Mouse (Mus musculus): ENCODE results near the gene Olfr66. TPM values are rescaled to one million over a fixed set of nuclear protein-coding genes. Genes with fewer than 3 reads are reported as not detected.
A peak's percentile ranks its signal among the peaks of the same experiment; 100 is the strongest.

Gene Olfr66
- total and polyA plus RNA-seq, 3 experiments: not detected

- H3K4me3 ChIP-seq (ENCODE audit: control insufficient read depth in 1 of 2, insufficient read depth in 1 of 2, low read depth in 2 of 2, low read length in 2 of 2): no peak overlapping the region
- H3K79me2 ChIP-seq (ENCODE audit: control insufficient read depth, insufficient read depth, low read length, poor library complexity): no peaks in the 10 kb centered on the region
- H3K27me3 ChIP-seq (ENCODE audit: control insufficient read depth in 1 of 2, insufficient read depth in 2 of 2, low read length in 2 of 2): peaks cover 0 to 2% of the 10 kb centered on the region in 2 experiments; a peak in 2 of 4 replicates
- H3K36me3 ChIP-seq (ENCODE audit: control insufficient read depth in 1 of 2, insufficient read depth in 2 of 2, low read length in 2 of 2): peaks cover 0 to 11% of the 10 kb centered on the region in 2 experiments; a peak in 2 of 4 replicates
- no peaks in the 10 kb centered on the region for H3K9me3 ChIP-seq (replicated peaks; ENCODE audit: insufficient read depth, low read length)
- H3K4me1 ChIP-seq (ENCODE audit: control insufficient read depth in 1 of 2, insufficient read depth in 2 of 2, low read length in 2 of 2): peaks cover 3 to 9% of the 10 kb centered on the region in 2 experiments
- H3K9ac ChIP-seq (ENCODE audit: control insufficient read depth, low read depth, low read length, poor library complexity, severe bottlenecking): no peak overlapping the region
- H3K27ac ChIP-seq (ENCODE audit: control insufficient read depth, low read depth, low read length): no peak overlapping the region
- TF ChIP-seq TAL1 (IDR thresholded peaks at IDR 0.05; ENCODE audit: low read length) (no peak), RCOR1 (IDR thresholded peaks at IDR 0.05; ENCODE audit: low read depth, low read length) (no peak), USF1 (IDR thresholded peaks at IDR 0.05; ENCODE audit: low read depth, low read length) (no peak), MYB (IDR thresholded peaks at IDR 0.05; ENCODE audit: low read depth, low read length) (no peak), NELFE (IDR thresholded peaks at IDR 0.05; ENCODE audit: low read depth, low read length) (no peak), ZMIZ1 (IDR thresholded peaks at IDR 0.05; ENCODE audit: low read depth, low read length) (no peak), MXI1 (IDR thresholded peaks at IDR 0.05; ENCODE audit: low read depth, low read length) (no peak), MYC (IDR thresholded peaks at IDR 0.05; ENCODE audit: low read depth, low read length) (no peak)
- DNase-seq (ENCODE audit: low read depth, low spot score): no peak
Measured at GRCm38 (mm10) chr7:103915338-103915737, 29.3 kb upstream of the Olfr66 start.

DNA sequence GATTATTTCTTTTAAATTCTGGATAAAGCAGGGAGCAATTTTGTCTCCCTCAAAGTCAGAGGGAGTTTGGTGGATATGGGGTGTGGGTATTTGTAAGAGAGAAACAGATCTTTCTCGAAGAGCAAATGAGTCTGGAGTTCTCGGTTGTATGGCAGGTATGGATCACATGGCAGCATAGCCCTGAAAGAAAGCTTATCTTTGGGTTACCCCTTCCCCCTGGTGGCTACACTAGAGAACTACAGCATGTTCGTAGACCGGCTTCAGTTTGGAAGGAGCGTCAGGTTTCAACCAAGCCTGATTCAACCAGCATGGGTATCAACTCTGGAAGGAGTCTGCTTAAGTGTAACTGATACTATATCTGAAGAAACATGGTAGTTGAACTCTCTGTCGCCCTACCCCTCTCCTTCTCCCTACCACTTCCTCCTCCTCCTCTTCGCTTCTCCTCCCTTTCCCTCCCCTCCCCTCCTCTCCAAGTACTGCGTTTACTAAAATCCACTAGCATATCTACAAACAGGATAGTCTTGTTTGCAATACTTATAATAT is 27.0 kb upstream of the Olfr66 start:
- H3K9ac ChIP-seq (ENCODE audit: control insufficient read depth, low read depth, low read length, poor library complexity, severe bottlenecking): no peak overlapping the region
- no peak overlapping the region; the same call in 1 of the 2 replicates for H3K27ac ChIP-seq (ENCODE audit: control insufficient read depth, low read depth, low read length)
- no peak overlapping the region for H3K4me3 ChIP-seq (ENCODE audit: control insufficient read depth in 1 of 2, insufficient read depth in 1 of 2, low read depth in 2 of 2, low read length in 2 of 2)
- H3K36me3 ChIP-seq (ENCODE audit: control insufficient read depth in 1 of 2, insufficient read depth in 2 of 2, low read length in 2 of 2): peaks cover 0 to 22% of the 10 kb centered on the region in 2 experiments; a peak in 2 of 4 replicates
- peaks cover 3 to 13% of the 10 kb centered on the region in 2 experiments for H3K4me1 ChIP-seq (ENCODE audit: control insufficient read depth in 1 of 2, insufficient read depth in 2 of 2, low read length in 2 of 2)
- H3K9me3 ChIP-seq (replicated peaks; ENCODE audit: insufficient read depth, low read length): no peaks in the 10 kb centered on the region
- H3K27me3 ChIP-seq (ENCODE audit: control insufficient read depth in 1 of 2, insufficient read depth in 2 of 2, low read length in 2 of 2): peaks cover 0 to 2% of the 10 kb centered on the region in 2 experiments; a peak in 2 of 4 replicates
- DNase-seq (ENCODE audit: low read depth, low spot score): peak; percentile 73
- no peaks in the 10 kb centered on the region for H3K79me2 ChIP-seq (ENCODE audit: control insufficient read depth, insufficient read depth, low read length, poor library complexity)
- TF ChIP-seq CHD1 (IDR thresholded peaks at IDR 0.05; ENCODE audit: low read depth, low read length): no peak
- no peak for TF ChIP-seq HCFC1 (IDR thresholded peaks at IDR 0.05; ENCODE audit: low read depth, low read length)
- TF ChIP-seq MYB (IDR thresholded peaks at IDR 0.05; ENCODE audit: low read depth, low read length): no peak
- TF ChIP-seq RCOR1 (IDR thresholded peaks at IDR 0.05; ENCODE audit: low read depth, low read length): no peak
- no peak for TF ChIP-seq NELFE (IDR thresholded peaks at IDR 0.05; ENCODE audit: low read depth, low read length)
- TF ChIP-seq POLR2AphosphoS2 (IDR thresholded peaks at IDR 0.05; ENCODE audit: low read length): no peak
- TF ChIP-seq BHLHE40 (IDR thresholded peaks at IDR 0.05; ENCODE audit: borderline replicate concordance, low read depth, low read length): no peak
- no peak for TF ChIP-seq E2F4 (IDR thresholded peaks at IDR 0.05; ENCODE audit: borderline replicate concordance, low read depth, low read length)
- no peak for TF ChIP-seq SIN3A (IDR thresholded peaks at IDR 0.05; ENCODE audit: low read length)
- no peak for TF ChIP-seq ELF1 (IDR thresholded peaks at IDR 0.05; ENCODE audit: low read depth, low read length)
- TF ChIP-seq RAD21 (IDR thresholded peaks at IDR 0.05; ENCODE audit: low read depth, low read length): peak; percentile 52
- peak; percentile 45; the same call in 1 of the 2 replicates for TF ChIP-seq USF1 (IDR thresholded peaks at IDR 0.05; ENCODE audit: low read depth, low read length)
- no peak for TF ChIP-seq KAT2A (conservative IDR thresholded peaks at IDR 0.05; ENCODE audit: low read depth, low read length)
- no peak for TF ChIP-seq ETS1 (IDR thresholded peaks at IDR 0.05; ENCODE audit: low read depth, low read length)
- TF ChIP-seq TBP (IDR thresholded peaks at IDR 0.05; ENCODE audit: low read depth, low read length): no peak
- no peak for TF ChIP-seq TAL1 (IDR thresholded peaks at IDR 0.05; ENCODE audit: low read length)
- no peak for TF ChIP-seq CHD2 (IDR thresholded peaks at IDR 0.05; ENCODE audit: low read length)
- TF ChIP-seq MAZ (IDR thresholded peaks at IDR 0.05; ENCODE audit: low read depth, low read length): no peak
- TF ChIP-seq JUND (IDR thresholded peaks at IDR 0.05; ENCODE audit: low read depth, low read length): no peak
- peak; percentile 36; the same call in 1 of the 2 replicates for TF ChIP-seq GATA1 (IDR thresholded peaks at IDR 0.05; ENCODE audit: low read depth, low read length)
- TF ChIP-seq GABPA (IDR thresholded peaks at IDR 0.05; ENCODE audit: low read depth, low read length): no peak
- TF ChIP-seq MAX (IDR thresholded peaks at IDR 0.05; ENCODE audit: low read length): no peak
- TF ChIP-seq MYC (IDR thresholded peaks at IDR 0.05; ENCODE audit: low read depth, low read length): 0 out of 2 replicates have a peak, but pooled peaks have one; percentile 21
- TF ChIP-seq ZMIZ1 (IDR thresholded peaks at IDR 0.05; ENCODE audit: low read depth, low read length): no peak
- peak; percentile 60 for TF ChIP-seq SMC3 (IDR thresholded peaks at IDR 0.05; ENCODE audit: low read depth, low read length)
- 0 out of 4 replicates have a peak, but pooled peaks of 1 of the 2 experiments have one; percentile 25 for TF ChIP-seq EP300 (IDR thresholded peaks at IDR 0.05; ENCODE audit: low read depth in 1 of 2, low read length in 2 of 2)
- TF ChIP-seq POLR2AphosphoS5 (IDR thresholded peaks at IDR 0.05; ENCODE audit: borderline replicate concordance, low read depth, low read length): no peak
- no peak for TF ChIP-seq UBTF (IDR thresholded peaks at IDR 0.05; ENCODE audit: borderline replicate concordance, insufficient read depth, low read depth, low read length)
- TF ChIP-seq ZNF384 (IDR thresholded peaks at IDR 0.05; ENCODE audit: low read depth, low read length): no peak
- no peak for TF ChIP-seq POLR2A (IDR thresholded peaks at IDR 0.05; ENCODE audit: control insufficient read depth in 1 of 2, insufficient read depth in 1 of 2, low read depth in 1 of 2, low read length in 2 of 2, poor library complexity in 1 of 2)

Data from MEL (cell line).